Mouse (Mus musculus) thymus, postnatal 14 days (tissue): Measurements from ENCODE around the gene 1700021F05Rik.

Experiments used
- DNase-seq: peaks from one replicate; pipeline ENCODE4 v3.0.0; 2021

1700021F05Rik gene

GRCm38 (mm10) chr10:43540442-43541152, at the start of gene 1700021F05Rik:
1700021F05Rik (minus strand) TSS chr10:43540994.
- peak; percentile 98 for DNase-seq

GRCm38 (mm10) chr10:43588470-43589177, 47.8 kb upstream of the 1700021F05Rik start:
- DNase-seq: no peak

- DNase-seq: no peak
Observed at GRCm38 (mm10) chr10:43584538-43584937, 43.7 kb upstream of the 1700021F05Rik start.

GRCm38 (mm10) chr10:43581260-43581659, 40.5 kb upstream of the 1700021F05Rik start:
- no peak for DNase-seq

GRCm38 (mm10) chr10:43580649-43581078, 39.9 kb upstream of the 1700021F05Rik start:
- peak; percentile 52 for DNase-seq

GRCm38 (mm10) chr10:43579381-43580261, 38.8 kb upstream of the 1700021F05Rik start:
- DNase-seq: peak; percentile 83

GRCm38 (mm10) chr10:43578754-43579380, 38.1 kb upstream of the 1700021F05Rik start:
- DNase-seq: peak; percentile 93

- DNase-seq: peak; percentile 73
Observed at GRCm38 (mm10) chr10:43578366-43578753, 37.6 kb upstream of the 1700021F05Rik start.

GRCm38 (mm10) chr10:43577997-43578331, 37.2 kb upstream of the 1700021F05Rik start, which contains the start of gene Cd24a:
Cd24a (plus strand) TSS chr10:43578284.
- DNase-seq: no peak

- peak; percentile 55 for DNase-seq
Observed at GRCm38 (mm10) chr10:43577299-43577996, 36.7 kb upstream of the 1700021F05Rik start.

GRCm38 (mm10) chr10:43574956-43575355, 34.2 kb upstream of the 1700021F05Rik start:
- peak; percentile 83 for DNase-seq

- DNase-seq: no peak
Observed at GRCm38 (mm10) chr10:43574352-43574751, 33.6 kb upstream of the 1700021F05Rik start.

- DNase-seq: no peak
Observed at GRCm38 (mm10) chr10:43561311-43561710, 20.5 kb upstream of the 1700021F05Rik start.

GRCm38 (mm10) chr10:43560765-43561164, 20.0 kb upstream of the 1700021F05Rik start:
- DNase-seq: no peak

GRCm38 (mm10) chr10:43559313-43559712, 18.5 kb upstream of the 1700021F05Rik start:
- no peak for DNase-seq

GRCm38 (mm10) chr10:43557630-43558165, 16.9 kb upstream of the 1700021F05Rik start:
- DNase-seq: no peak

- no peak for DNase-seq
Observed at GRCm38 (mm10) chr10:43551388-43551787, 10.6 kb upstream of the 1700021F05Rik start.

GRCm38 (mm10) chr10:43550923-43551322, 10.1 kb upstream of the 1700021F05Rik start:
- DNase-seq: no peak

GRCm38 (mm10) chr10:43549411-43549810, 8.6 kb upstream of the 1700021F05Rik start:
- peak; percentile 13 for DNase-seq

GRCm38 (mm10) chr10:43541153-43541544, 355 bp upstream of the 1700021F05Rik start:
- no peak for DNase-seq

GRCm38 (mm10) chr10:43539746-43540310, 966 bp downstream of the 1700021F05Rik start:
- DNase-seq: peak; percentile 10
